Mouse (Mus musculus): ENCODE measurements at regions not wholly inside any gene's neighbourhood (a gene's known extent, or its start where the extent isn't known, plus 50 kb on each side); places are given as distances from the start of the nearest gene placed in this dataset.

DNA sequence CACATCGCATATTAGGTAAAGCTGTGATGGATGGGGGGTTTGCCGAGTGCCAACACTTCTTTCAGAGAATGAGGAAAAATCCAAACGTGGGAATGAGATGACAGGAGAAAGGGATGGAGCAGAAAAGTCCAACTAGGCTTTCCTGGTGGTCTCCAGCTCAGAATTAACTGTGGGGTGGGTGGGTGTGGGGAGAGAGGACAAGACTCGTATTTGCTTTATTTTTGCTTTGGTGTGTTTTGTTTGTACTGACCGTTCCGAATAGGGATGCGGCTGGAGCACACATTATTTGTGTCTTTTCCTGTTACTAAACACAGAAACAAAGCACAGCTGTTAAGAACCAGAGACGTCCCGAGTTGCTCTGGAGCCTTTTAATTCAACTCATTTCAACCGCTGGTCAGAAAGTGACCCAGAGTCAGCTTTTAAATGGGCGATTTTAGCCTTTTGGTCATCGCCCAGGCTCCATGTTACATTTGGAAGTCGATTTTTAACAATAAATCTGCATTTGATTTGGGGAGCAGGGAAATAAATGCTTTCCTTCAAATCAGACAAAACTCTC, 136.7 kb downstream of the Gm10295 start:
- in situ Hi-C loops (cut with MboI, MseI) = no loop called here

- in situ Hi-C loops (cut with MboI, MseI) = no loop called here
These were observed 158.2 kb downstream of the Gm10295 start for GRCm38 (mm10) chr7:71193131-71193530.

DNA sequence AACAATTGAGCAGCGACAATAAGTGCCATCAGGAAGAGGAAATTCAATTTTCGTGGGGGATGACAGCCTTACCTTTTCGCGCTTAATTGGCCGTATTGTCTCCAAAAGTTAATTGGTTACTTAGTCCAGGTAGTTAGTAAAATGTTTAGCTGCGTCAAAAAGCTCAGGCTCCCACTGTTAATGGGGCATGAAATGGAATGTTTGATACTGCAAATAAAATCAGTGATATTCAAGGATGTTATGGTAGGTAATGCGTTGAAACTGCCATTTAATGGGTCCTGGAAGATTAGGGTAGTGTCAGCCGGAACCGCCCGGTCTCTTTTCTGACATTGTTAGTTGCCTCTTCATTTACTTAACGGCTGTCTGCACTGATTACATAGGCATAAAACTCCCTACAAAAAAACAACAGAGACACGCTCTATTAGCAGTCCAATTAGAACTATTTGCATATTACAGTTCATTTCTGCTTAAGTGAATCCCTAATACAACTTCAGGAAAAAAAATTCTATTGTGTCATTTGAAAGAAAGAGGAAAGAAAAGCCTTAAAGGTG, 161.0 kb downstream of the Gm10295 start:
- in situ Hi-C loops (cut with MboI, MseI) = no loop called here

DNA sequence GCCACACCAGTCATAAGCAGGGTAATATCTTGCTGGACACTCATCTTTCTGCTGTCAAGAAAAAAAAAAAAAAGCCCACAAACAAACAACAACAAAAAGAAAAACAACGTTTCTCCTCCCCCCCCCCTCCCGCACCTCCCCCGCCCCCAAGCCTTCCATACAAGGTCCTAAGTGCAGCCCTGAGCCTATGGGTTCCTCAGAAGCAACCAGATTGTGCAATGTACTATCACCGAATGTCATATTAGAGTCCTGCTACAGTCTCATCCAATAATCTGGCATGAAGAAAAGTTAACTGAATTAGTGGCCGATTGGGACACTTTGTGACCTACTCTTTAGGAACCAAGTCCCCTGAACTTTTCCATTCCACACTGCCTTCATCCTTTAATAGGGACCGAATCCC, 161.5 kb downstream of the Gm10295 start:
- in situ Hi-C loops (cut with MboI, MseI) = no loop called here

DNA sequence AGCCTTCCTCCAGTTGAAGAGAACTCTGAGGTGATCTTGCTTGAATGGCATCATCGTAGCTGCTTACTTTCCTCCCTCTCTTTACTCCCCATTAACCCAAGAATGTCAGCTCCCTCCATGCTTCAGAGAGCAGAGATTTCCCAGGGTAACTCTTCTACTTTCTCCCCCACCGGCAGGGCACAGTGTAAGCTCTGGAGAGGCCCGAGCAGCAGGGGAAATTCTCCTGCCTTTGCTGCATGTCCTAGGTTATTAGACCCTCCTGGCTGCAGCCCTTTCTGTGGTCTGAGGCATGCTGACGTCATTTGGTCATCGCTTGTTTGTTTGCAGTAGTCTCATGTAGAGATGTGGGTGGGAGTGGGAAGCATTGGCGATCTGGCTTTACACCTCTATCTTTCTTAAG, 163.2 kb downstream of the Gm10295 start:
- in situ Hi-C loops (cut with MboI, MseI) = no loop called here

GRCm38 (mm10) chr7:71174871-71175270, 176.4 kb downstream of the Gm10295 start:
- in situ Hi-C loops (cut with MboI, MseI) = no loop called here

DNA sequence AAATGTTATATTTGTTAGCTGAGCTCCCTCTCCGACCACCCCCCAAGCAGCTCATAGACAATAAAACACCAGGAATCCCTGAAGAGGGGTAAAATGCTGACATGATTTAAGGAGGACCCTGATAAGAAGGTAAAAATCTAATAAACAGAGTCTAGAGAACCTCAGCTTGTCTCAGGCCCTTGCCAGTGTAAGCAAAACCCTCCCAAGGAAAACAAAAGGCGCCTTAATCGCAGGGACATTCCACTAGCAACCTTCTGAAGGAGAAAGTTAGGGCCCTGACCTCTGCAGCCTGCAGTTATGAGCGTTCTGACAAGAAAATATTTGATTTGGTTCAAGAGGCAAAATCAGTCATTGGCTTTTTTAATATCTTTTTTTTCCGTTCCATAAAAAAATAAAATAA, 212.2 kb downstream of the Gm10295 start:
- in situ Hi-C loops (cut with MboI, MseI) = no loop called here

GRCm38 (mm10) chr7:71129981-71130380, 221.3 kb downstream of the Gm10295 start:
- in situ Hi-C loops (cut with MboI, MseI) = no loop called here

- in situ Hi-C loops (cut with MboI, MseI) = no loop called here
These were observed 222.4 kb downstream of the Gm10295 start for GRCm38 (mm10) chr7:71128928-71129327.

DNA sequence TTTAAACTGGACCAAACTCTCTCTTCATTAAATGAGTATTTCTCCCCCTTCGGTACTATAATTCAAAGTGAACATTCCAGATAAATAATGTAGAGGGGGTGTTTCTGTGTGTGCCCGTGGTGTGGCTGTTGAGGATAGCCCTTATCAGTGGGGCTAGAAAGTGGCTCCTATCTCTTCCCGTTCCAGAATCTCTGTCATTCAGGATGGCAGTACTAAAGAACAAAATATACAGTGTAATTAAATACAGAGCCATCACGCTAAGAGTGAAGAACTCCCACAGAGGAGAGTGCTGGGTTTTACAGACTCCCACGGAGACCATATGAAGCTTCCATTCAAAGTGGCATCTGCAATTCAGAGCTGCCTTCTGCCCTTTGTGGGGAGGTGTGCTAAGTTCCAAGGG, 229.8 kb downstream of the Gm10295 start:
- in situ Hi-C loops (cut with MboI, MseI) = no loop called here

GRCm38 (mm10) chr7:71120975-71121374, 230.3 kb downstream of the Gm10295 start:
- in situ Hi-C loops (cut with MboI, MseI) = no loop called here

DNA sequence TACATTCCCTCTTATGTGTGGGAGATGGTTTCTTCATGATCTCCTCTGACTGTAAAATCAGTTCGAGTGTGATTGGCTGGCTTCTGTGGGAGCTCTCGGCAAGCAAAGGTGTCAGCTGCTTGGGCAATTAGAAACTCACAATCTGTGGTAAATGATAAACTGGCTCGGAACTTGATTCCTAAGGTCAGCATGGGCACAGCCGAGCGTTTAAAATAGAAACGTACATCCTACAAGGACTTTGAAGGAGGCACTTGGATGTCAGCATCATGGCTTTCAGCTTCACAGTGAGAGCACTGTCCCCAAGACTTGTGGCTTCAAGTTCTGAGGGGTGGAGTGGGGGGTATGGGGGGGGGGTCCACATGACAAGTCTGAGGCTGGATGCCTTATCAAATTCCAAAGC, 231.3 kb downstream of the Gm10295 start:
- in situ Hi-C loops (cut with MboI, MseI) = no loop called here

- in situ Hi-C loops (cut with MboI, MseI) = no loop called here
These were observed 244.2 kb downstream of the Gm10295 start for GRCm38 (mm10) chr7:71107101-71107500.

DNA sequence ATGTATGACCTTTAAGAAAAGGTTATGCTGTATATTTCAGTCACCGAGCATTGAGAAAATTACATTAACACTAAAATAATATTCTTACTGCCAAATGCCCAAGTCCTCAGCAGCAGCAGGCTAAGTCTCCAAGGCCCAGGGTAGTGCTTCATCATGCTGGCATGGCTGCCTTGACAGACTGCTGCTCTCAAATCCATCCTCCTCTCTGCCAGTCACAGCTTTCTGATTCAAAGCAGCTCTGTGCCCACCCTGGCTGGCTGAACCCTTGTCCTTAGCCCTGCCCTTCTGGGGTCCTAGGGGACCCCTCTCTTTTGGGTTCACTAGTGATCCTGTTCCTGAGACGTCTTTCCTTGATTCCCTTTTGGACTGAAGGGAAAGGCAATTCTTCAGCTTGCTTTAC, 251.0 kb downstream of the Gm10295 start:
- in situ Hi-C loops (cut with MboI, MseI) = no loop called here

- in situ Hi-C loops (cut with MboI, MseI) = no loop called here
These were observed 253.0 kb downstream of the Gm10295 start for GRCm38 (mm10) chr7:71098276-71098675.

GRCm38 (mm10) chr7:71093301-71093939, 257.9 kb downstream of the Gm10295 start:
- in situ Hi-C loops (cut with MboI, MseI) = no loop called here

DNA sequence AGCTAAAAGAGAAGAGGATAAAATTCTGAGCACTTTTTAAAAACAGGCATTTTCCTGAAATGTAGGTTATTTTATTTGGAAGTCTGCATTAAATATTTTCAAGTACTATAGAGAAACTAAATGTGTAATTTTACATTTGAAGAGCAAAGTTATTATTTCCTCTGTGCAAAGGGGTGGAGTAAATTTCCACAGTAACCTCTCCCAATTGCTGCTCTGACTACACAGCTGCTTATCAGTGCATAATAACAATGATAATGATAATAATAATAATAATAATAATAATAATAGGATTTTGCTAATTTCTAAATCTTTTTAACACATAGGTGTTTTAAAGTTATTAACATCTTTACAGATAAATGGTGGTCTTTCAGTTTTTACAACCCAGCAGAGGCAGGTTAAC, 258.5 kb downstream of the Gm10295 start:
- in situ Hi-C loops (cut with MboI, MseI) = no loop called here

- in situ Hi-C loops (cut with MboI, MseI) = no loop called here
These were observed 259.0 kb downstream of the Gm10295 start for GRCm38 (mm10) chr7:71092301-71092700.

DNA sequence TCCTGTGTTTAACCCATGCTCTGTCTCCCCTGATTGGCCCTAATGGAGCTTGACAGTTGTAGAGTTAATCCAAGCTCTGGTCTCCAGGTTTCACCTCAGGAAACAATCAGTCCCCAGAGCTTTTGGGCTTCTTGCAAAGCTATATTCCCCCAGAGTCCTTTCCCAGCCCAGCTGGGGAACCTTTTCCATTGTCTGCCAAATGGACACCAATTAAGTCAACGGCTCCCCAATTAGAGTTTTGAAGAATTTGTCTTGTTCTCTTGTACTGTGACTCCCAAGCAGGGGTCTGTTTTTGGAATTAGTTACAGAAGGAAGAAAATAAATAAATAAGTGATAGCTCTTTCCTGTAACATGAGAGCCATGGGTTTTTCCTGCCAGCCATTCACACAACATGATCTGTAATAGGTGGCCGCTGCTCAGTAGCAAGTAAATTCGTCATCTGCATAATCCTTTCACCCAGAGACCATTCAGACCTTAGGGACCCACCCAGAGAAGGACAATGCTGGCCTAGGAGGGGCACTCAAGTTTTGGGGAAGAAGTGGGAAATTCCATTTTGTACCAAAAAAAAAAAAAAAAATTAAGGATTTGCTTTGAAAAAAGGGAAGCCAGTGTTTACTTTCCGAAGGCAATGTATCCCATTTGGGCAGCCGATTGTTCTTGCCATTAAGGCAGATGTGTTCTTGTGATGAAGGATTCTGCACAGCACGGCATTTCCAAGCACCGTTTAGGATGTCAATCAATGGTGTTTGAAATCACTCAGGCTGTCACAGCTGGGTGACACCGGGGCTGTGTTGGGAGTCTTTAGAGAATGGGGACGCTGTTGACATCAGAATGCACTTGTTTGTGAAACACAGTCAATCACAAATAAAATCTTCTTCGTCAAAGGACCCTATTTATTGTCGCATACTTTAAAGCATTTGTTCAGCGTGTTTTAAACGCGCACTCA, 286.6 kb downstream of the Gm10295 start:
- in situ Hi-C loops (cut with MboI, MseI) = no loop called here

DNA sequence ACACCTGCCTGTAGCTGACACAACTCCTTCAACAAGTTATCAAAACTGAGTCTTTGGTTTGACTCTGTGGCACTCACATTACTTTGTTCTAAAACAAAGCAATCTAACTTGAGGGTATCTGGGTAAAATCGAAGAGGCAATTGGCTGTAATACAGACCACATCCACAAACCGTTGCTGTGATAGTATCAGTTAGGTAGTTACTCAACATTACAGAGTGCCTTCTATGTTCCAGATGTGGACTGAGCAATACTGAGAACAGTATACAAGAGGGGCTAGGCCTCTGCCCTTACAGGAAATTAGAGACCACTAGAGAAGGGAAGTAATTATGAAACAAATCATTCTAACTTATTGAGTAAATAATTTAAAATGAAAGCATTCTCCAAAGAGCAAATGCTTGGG, 300.5 kb downstream of the Gm10295 start:
- in situ Hi-C loops (cut with MboI, MseI) = no loop called here

DNA sequence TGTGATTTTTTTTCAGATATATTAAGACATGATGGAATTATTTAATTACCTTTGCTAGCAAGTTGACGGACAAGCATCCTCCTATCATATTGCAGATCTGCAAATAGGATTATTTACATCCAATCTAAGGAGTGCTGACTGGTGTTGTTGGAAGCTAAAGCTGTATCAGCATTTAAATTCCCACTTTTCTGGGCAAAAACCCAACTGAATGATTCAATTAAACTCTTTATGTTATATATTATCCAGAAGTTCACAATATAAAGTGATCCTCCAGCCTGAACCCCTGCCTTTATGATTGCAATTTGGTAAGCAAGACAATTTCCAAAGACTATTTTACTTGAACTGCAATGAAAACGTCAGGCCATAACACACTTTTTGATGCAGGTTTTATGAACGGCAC, 304.1 kb downstream of the Gm10295 start:
- in situ Hi-C loops (cut with MboI, MseI) = no loop called here

DNA sequence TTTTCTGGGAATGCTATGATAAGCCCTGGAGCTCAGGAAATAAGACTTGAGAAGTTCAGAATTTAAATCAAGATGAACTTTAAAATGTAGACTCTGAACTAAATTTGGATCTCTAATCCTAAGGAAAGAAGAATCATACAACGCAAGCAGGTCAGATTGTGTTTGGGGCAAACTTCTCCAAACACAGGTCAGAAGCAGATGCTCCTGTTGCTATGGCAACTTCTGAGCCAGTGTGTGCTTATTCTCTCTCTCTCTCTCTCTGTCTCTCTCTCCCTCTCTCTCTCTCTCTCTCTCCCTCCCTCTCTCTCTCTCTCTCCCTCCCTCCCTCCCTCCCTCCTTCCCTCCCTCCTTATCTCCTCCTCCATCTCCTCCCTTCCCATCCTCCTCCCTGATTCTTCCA, 304.7 kb downstream of the Gm10295 start:
- in situ Hi-C loops (cut with MboI, MseI) = no loop called here
